Mouse (Mus musculus) gastrocnemius, postnatal 4 days (tissue): ENCODE data around the gene Foxk1. TPM values are rescaled to one million over a fixed set of nuclear protein-coding genes. Genes with fewer than 3 reads are reported as not detected.
A peak's percentile ranks its signal among the peaks of the same experiment; 100 is the strongest.

Experiments
- DNase-seq, 2 experiments: peaks; one replicate each; pipeline ENCODE4 v3.0.0; 2021 to 2022; ENCODE audit warnings: low spot score in 2 of 2, mixed read lengths in 2 of 2
- total RNA-seq, 2 experiments: library from RNA; stranded (reverse); gene quantifications; 2 replicates each; pipeline ENCODE4 v1.2.3; 2021

The Foxk1 gene
- total RNA-seq, 2 experiments from 2014 or later, result 26.6 to 27.9 TPM

GRCm38 (mm10) chr5:142386784-142387680, 14.3 kb upstream of the Foxk1 start:
- peak in 1 of 2 experiments; percentile 57 for DNase-seq

GRCm38 (mm10) chr5:142387716-142388115, 13.6 kb upstream of the Foxk1 start:
- DNase-seq, result no peak

DNA sequence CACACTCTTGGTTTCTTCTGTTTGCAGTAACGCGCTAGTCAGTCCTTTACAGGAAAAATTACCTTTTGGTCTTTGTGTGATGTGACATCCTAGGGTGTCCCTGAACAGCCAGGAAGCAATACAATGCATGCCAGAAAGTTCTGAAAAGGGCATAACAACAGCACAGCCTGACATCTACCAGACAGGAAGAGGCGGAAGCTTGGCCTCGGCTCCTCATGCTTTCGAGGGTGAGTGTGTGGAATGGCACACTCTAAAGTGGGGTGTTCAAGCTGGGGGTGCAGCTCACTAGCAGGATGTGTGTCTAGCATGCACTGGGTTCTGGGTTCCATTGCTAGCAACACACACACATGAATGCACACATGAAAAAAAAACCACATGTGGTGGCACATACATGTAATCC, 9.6 kb upstream of the Foxk1 start:
- no peak for DNase-seq

DNA sequence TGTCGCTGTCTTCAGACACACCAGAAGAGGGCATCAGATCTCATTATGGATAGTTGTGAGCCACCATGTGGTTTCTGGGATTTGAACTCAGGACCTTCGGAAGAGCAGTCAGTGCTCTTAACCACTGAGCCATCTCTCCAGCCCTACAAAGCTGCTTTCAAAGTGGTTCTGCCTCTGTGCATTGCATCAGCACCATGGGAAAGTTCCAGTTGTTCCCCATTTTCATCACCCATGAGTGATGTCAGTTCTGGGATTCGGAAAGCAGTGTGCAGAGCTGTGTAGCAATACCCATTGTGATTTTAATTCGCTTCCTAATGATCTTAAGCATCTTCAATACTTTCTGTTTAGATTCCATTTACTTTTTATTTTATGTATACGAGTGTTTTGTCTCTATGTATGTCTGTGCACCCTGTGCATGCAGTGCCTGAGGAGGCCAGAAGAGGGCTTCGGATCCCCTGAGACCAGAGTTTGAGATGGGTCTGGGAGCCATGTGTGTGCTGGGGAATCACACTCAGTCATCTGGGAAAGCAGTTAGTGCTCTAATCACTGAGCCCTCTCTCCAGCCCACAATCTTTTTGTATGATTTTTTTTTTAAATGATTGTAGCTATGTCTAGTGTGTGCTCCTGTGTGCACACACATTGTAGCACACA, 6.6 kb upstream of the Foxk1 start:
- no peak for DNase-seq

DNA sequence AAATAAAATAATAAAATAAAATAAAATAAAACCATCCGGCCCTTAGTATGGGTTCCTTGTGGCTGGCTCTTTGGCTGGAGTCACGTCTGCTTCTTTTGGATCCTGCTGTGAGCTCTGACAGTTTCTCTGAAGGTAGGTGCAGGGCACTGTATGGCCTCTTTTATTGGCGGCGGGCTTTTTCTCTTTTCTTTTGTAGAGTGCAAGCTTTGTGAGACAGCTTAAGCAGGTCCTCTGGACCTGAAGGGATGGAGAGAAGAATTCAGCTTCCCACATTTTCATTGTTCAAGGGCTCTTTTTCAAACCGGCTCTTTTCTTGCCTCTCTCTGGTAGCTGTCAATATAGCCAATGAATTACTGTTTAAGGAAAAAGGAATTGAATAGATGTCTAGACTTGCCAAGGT, 5.4 kb upstream of the Foxk1 start:
- DNase-seq, result no peak

GRCm38 (mm10) chr5:142400181-142400883, 965 bp upstream of the Foxk1 start:
- DNase-seq, result no peak

GRCm38 (mm10) chr5:142401641-142402625, 636 bp downstream of the Foxk1 start:
- DNase-seq, result peak; percentile 25 to 55

- no peak for DNase-seq
Observed at GRCm38 (mm10) chr5:142403694-142404093, 2.4 kb downstream of the Foxk1 start.

GRCm38 (mm10) chr5:142404307-142404706, 3.0 kb downstream of the Foxk1 start:
- no peak for DNase-seq

- no peak for DNase-seq
Observed at GRCm38 (mm10) chr5:142405426-142405825, 4.1 kb downstream of the Foxk1 start.

DNA sequence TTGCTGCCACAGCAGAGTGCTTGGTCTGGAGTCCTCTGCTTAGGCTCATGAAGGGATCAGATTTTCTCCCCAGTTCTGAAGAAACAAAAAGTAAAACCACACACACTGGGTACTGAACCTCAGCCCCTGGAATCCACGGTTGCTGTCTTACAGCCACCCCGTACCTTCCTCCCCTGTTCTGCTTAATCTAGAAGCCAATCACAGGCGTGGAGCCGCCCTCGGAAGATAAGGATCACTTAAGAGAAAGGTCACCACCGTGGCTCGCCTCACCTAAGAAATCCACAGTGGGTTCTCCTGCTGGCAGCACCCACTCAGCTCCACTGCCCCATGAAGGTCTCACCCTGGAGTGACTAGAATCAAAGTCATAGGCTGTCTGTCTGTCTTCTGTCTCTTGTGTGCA, 5.1 kb downstream of the Foxk1 start:
- no peak for DNase-seq

DNA sequence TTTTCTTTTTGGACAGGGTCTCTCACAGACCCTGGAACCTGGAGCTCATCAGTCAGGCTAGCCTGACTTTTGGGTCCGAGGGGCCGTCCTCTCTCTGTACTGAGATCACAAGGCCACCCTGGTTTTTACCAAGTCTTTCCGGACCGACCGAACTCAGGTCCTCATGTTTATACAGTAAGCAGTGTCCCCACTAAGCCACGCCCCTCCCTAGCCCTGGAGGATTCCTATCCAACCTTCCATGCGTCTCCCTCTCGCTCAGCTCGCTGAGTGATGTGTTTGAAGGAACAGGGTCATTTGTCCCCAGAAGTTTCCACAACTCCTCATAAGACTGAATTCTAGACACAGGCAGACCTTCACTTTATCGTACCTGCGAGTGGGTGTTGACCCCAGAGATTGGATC, 5.6 kb downstream of the Foxk1 start:
- DNase-seq, result no peak

DNA sequence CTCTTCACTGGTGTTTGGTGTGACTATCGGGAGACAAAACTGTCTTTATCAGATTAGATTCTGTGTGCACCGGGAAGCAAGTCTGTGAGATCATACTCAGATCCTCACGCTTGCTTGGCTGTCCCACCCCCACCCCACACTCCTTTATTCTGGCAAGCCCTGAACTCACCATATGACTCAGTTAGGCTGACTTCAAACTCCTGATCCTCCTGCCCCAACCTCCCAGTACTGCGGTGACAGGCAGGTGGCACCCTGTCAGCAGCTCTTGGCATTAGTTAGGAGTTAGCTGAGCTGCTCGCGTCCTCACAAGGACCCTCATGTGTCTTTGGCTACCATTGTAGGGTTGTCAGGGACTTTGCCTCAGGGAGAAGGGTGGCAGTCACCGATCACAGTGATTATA, 6.1 kb downstream of the Foxk1 start:
- DNase-seq, result no peak

- DNase-seq, result no peak
Observed at GRCm38 (mm10) chr5:142409169-142409568, 7.9 kb downstream of the Foxk1 start.

DNA sequence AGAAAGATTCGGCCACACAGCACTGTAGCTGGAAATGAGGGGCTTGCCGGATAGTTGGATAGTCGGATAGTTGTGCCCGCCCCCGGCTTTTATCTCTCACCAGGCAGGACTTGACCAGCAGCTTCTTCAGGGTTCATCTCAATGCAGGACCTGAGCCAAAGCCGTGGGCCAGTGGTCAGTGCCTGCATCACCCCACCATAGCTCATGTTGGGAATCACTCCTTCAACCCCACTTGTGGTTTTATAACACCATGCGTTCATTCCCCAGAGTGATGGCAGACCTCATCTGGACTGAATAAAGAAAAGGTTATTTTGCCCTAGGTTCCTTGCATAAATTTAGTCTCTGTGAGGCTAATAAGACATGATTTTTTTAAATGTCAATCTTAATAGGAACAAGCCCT, 9.1 kb downstream of the Foxk1 start:
- DNase-seq, result no peak

DNA sequence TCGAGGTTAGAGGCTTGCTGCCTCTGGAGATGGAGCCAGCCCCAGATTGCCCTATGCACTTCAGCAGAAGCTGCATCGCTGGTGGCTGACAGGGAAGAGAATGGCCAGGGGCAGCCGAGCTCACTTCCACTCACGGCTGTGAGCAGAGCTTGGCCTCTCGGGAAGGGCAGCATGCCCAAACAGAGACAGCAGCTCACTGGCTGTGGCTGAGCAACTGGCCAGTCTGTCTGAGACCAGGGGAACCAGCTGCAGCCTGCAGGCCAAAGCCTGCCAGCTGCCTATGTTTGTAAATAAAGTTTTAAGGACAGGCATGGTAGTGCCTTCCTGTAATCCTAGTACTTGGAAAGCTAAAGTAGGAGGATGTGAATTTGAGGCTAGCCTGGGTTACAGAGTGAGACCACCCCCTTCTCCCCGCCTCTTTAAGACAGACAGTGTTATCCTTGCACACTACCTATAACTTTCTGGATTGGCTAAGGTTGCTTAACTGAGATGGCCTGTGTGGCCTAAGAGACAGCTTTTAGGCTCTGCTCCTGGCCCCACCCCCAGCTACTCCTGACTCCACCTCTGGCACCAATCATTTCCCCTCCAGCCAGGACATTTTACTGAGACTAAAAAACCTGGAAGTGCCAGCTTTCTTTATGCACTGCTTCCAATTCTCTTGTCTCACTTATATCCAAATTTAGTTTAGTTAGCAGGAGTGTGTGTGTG, 11.5 kb downstream of the Foxk1 start:
- peak in 1 of 2 experiments; percentile 59 for DNase-seq

GRCm38 (mm10) chr5:142413723-142414445, 12.6 kb downstream of the Foxk1 start:
- no peak for DNase-seq

DNA sequence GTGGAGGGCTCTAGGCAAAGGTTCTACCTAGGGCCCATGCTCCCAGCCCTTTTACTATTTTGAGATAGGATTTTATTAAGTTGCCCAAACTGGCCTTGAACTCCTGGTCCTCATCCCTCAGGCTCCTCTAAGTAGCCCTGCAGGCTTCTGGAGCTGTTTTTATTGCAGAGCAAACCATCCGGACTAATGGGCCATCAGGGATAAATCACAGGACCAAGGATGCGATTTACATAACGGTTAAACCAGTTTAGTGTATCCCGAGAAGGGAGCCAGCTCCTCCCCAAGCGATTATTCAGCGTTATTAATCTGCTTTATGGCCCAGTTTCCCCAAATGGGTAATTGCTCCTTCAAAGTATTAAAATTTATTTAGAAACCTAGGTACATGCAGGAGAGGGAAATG, 14.1 kb downstream of the Foxk1 start:
- no peak for DNase-seq

DNA sequence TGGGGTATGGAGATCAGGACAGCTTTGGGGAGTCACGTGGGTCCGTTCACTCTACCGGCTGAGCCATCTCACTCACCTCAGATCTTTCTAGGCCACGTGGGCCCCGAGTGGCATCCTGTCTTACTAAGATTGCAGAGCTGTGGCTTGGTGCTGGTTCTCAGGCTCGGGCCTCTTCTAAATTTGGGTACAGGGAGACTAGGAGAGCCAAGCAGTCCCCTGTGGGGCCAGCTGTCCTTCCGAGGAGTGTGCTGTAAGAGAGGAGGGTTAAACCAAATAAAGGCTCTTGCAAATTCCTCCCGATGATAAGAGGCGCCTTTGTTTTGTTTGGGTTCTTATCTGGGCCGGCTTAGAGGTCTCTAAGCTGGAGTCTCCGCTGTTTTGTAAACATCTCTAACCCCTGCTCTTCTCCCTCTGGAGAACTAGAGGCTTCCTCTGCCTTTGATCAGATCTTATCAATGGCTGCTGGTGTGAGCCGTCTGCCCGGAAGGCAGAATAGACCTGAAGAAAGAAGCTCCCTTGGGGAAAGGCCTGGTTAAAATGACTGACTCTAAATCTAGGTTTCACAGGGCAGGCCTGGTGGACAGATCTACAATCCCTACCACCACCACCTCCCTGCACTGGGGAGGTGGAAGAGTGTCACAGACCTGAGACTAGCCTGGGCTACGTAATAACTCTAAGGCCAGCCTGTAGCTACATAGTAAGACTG, 14.9 kb downstream of the Foxk1 start:
- DNase-seq, result no peak
